Mouse (Mus musculus): ENCODE results near the gene Rap1gap. TPM values are rescaled to one million over a fixed set of nuclear protein-coding genes. Genes with fewer than 3 reads are reported as not detected.

Rap1gap gene
- polyA plus RNA-seq, 1 experiment from 2014 or later: 80.7 TPM

DNA sequence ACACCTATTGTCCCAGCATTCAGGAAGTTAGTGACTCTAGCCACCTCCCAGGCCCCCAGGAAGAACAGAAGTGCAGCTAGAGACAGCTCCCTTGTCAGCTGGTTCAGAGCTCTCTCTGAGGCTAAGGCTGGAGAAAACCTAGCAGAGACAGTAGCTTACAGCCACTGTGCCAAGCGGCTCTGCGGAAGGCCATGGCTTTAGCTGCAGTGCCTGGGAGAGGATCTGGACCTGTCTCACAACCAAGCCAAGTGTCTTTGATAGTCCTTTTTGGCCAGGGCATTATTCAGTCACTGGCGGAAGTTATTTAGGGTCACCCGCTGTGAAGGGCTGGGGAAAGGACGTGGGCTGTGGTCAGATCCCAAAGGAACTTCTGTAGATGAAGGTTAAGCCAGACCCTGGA lies 103.9 kb downstream of the Rap1gap start:
- H3K9me3 ChIP-seq (ENCODE audit: control insufficient read depth, low read length): no peaks in the 10 kb centered on the region
- ATAC-seq (ENCODE audit: low FRiP score) (no peak), DNase-seq (ENCODE audit: low spot score) (no peak)
- no peaks in the 10 kb centered on the region for H3K27me3 ChIP-seq (ENCODE audit: control insufficient read depth, insufficient read depth, low read length)
- no peaks in the 10 kb centered on the region for H3K36me3 ChIP-seq (replicated peaks; ENCODE audit: control insufficient read depth, insufficient read depth)
- H3K4me2 ChIP-seq (replicated peaks): no peak overlapping the region
- H3K4me1 ChIP-seq (replicated peaks; ENCODE audit: control insufficient read depth, insufficient read depth, low read length): peaks cover 7% of the 10 kb centered on the region
- no peak overlapping the region for H3K9ac ChIP-seq
- 74% methylated on average over 5 of the region's 5 CpGs for WGBS
- H3K27ac ChIP-seq: no peak overlapping the region
- no peak overlapping the region for H3K4me3 ChIP-seq (replicated peaks; ENCODE audit: low read length)

DNA sequence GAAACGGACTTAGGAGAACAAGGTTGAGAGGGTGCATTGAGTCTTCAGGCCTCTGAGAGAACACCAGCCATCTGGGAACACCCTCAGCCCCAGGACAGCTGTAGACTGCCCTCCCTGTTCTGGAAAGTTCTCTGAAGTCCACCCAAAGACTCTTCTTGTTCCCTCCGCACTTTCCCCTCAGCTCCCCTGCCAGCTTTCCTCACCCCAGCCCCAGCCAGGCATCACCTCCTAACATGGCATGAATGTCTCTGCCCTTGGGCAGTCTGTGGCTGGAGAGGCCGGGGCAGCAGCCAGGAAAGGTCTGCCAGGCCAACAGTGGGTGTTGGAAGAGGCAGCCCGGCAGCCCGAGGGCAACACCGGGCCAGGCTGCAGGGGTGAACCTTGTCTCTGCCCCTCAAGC lies 104.3 kb downstream of the Rap1gap start:
- no peak overlapping the region for H3K9ac ChIP-seq
- 86% methylated on average over 6 of the region's 6 CpGs for WGBS
- no peak overlapping the region for H3K27ac ChIP-seq
- H3K4me1 ChIP-seq (replicated peaks; ENCODE audit: control insufficient read depth, insufficient read depth, low read length): peaks cover 12% of the 10 kb centered on the region
- DNase-seq (ENCODE audit: low spot score) (no peak), ATAC-seq (ENCODE audit: low FRiP score) (no peak)
- H3K4me2 ChIP-seq (replicated peaks): no peak overlapping the region
- H3K27me3 ChIP-seq (ENCODE audit: control insufficient read depth, insufficient read depth, low read length): no peaks in the 10 kb centered on the region
- no peaks in the 10 kb centered on the region for H3K9me3 ChIP-seq (ENCODE audit: control insufficient read depth, low read length)
- no peaks in the 10 kb centered on the region for H3K36me3 ChIP-seq (replicated peaks; ENCODE audit: control insufficient read depth, insufficient read depth)
- H3K4me3 ChIP-seq (replicated peaks; ENCODE audit: low read length): no peak overlapping the region

DNA sequence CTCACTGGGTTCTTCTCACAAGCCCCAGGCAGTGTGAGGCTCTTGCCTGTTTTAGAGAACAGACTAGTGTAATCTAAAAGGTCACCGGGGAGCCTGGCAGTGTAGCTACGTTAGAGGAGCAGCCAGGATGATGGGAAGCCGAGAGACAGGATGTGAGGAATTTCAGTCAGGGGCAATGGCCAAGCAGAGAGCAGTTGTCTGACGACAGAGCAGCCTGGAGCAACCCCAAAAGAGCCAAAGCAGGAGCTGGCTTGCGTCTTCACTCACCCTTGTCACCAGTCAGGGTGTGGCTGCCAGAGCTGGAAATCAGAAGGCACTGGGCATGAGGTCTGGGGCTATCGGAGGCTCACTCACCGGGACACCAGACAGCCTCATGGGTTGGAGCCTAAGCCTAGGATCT lies 105.1 kb downstream of the Rap1gap start:
- H3K36me3 ChIP-seq (replicated peaks; ENCODE audit: control insufficient read depth, insufficient read depth): no peaks in the 10 kb centered on the region
- no peak overlapping the region for H3K27ac ChIP-seq
- H3K27me3 ChIP-seq (ENCODE audit: control insufficient read depth, insufficient read depth, low read length): no peaks in the 10 kb centered on the region
- peaks cover 12% of the 10 kb centered on the region for H3K4me1 ChIP-seq (replicated peaks; ENCODE audit: control insufficient read depth, insufficient read depth, low read length)
- no peak overlapping the region for H3K4me2 ChIP-seq (replicated peaks)
- DNase-seq (ENCODE audit: low spot score) (no peak), ATAC-seq (ENCODE audit: low FRiP score) (no peak)
- H3K9ac ChIP-seq: no peak overlapping the region
- no peaks in the 10 kb centered on the region for H3K9me3 ChIP-seq (ENCODE audit: control insufficient read depth, low read length)
- no peak overlapping the region for H3K4me3 ChIP-seq (replicated peaks; ENCODE audit: low read length)
- 55% methylated on average over 7 of the region's 7 CpGs for WGBS

DNA sequence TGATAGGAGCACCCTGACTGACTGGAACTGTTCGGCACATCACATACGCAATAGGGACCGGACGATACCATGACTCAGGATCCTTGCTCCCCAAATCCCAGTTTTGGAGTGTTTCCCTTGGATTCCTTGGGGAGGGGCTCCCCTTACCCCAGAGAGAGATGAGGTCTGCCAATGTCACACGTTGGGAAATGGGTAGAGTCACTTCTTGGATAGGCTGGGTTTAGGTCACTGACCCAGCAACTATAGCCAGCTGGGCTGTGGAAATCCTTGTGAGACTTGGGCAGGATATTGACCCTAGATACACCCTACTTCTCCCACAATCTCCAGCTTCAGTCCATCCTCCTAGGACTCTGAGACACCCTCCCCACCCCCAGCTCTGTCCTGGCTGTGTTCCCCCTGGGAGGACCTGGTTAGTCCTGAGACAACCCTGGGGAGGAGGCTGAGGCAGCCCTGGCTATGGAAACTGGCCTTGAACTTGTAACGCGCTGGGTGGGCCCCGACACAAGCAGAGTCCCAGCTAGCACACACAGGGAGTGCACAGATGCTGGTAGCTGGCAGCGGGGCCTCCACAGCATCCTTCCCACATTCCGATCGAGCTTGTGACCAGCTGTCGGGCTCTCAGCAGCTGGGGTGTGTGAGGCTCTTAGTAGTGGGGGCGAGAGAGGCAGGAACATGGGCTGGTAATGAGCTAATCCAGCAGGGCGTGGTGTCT lies 106.5 kb downstream of the Rap1gap start:
- ATAC-seq (ENCODE audit: low FRiP score) (no peak), DNase-seq (ENCODE audit: low spot score) (no peak)
- no peaks in the 10 kb centered on the region for H3K36me3 ChIP-seq (replicated peaks; ENCODE audit: control insufficient read depth, insufficient read depth)
- H3K9me3 ChIP-seq (ENCODE audit: control insufficient read depth, low read length): no peaks in the 10 kb centered on the region
- no peak overlapping the region for H3K9ac ChIP-seq
- H3K27me3 ChIP-seq (ENCODE audit: control insufficient read depth, insufficient read depth, low read length): no peaks in the 10 kb centered on the region
- no peak overlapping the region for H3K27ac ChIP-seq
- WGBS: 74% methylated on average over 14 of the region's 14 CpGs
- H3K4me1 ChIP-seq (replicated peaks; ENCODE audit: control insufficient read depth, insufficient read depth, low read length): peaks cover 7% of the 10 kb centered on the region
- H3K4me3 ChIP-seq (replicated peaks; ENCODE audit: low read length): no peak overlapping the region
- no peak overlapping the region for H3K4me2 ChIP-seq (replicated peaks)

DNA sequence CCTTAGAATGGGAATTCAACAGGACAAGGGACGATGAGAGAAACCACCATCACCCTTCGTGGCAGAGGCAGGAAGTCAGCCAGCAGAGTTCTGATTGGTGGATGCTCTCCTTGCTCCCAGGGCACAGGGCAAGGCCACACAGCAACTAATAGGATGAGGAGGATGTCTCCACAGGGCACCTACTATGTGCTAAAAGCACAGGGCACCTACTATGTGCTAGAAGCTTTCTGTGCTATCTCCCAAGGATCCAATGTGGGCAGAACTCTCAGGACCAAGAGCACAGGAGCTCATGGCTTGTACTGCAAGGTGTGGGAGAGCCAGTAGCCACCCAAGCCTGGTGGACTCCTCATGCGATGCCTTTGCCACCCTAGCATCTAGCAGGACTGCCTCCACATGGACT lies 107.2 kb downstream of the Rap1gap start:
- Histone ChIP-seq H3K9me3 (ENCODE audit: control insufficient read depth, low read length) (no peaks in the 10 kb centered on the region), H3K4me2 (replicated peaks) (no peak overlapping the region), H3K9ac (no peak overlapping the region), H3K4me3 (replicated peaks; ENCODE audit: low read length) (no peak overlapping the region), H3K4me1 (replicated peaks; ENCODE audit: control insufficient read depth, insufficient read depth, low read length) (peaks cover 7% of the 10 kb centered on the region; the same call in 1 of the 2 replicates), H3K27ac (no peak overlapping the region), H3K27me3 (ENCODE audit: control insufficient read depth, insufficient read depth, low read length) (no peaks in the 10 kb centered on the region), H3K36me3 (replicated peaks; ENCODE audit: control insufficient read depth, insufficient read depth) (no peaks in the 10 kb centered on the region)
- ATAC-seq (ENCODE audit: low FRiP score) (no peak), DNase-seq (ENCODE audit: low spot score) (no peak)
- 77% methylated on average over 3 of the region's 3 CpGs for WGBS

DNA sequence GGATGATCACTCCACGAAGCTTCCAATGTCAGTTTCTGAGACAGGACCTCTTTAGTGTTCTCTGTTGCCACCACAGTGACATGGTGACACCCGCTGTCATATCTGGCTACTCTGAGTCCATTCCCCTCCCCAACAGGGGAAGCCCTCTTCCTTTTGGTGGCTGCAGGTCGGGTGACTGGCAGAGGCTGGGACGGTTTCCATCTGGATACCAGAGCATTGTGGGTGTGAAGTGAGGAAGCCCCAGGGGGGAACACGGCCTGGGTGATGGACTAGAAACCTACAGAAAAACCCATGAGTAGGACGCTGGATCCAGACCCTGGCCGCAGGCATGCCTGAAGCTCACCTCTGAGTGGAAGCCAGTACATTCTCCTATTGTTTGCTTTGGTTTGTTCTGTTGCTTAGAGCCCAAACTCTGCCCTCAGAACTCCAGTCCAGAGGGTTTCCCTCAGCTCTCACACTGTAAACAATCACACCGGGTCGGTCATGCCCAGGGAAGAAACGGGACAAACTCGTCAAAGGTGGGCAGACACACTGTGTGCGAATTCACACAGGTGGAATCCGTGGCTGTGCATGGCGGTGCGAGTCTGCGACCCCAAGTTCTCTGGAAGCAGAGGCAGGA lies 108.0 kb downstream of the Rap1gap start:
- ATAC-seq (ENCODE audit: low FRiP score) (no peak), DNase-seq (ENCODE audit: low spot score) (no peak)
- no peaks in the 10 kb centered on the region for H3K36me3 ChIP-seq (replicated peaks; ENCODE audit: control insufficient read depth, insufficient read depth)
- no peaks in the 10 kb centered on the region for H3K27me3 ChIP-seq (ENCODE audit: control insufficient read depth, insufficient read depth, low read length)
- no peak overlapping the region for H3K4me2 ChIP-seq (replicated peaks)
- no peak overlapping the region for H3K27ac ChIP-seq
- 89% methylated on average over 16 of the region's 16 CpGs for whole genome bisulfite sequencing
- H3K4me1 ChIP-seq (replicated peaks; ENCODE audit: control insufficient read depth, insufficient read depth, low read length): peaks cover 7% of the 10 kb centered on the region; the same call in 1 of the 2 replicates
- no peaks in the 10 kb centered on the region for H3K9me3 ChIP-seq (ENCODE audit: control insufficient read depth, low read length)
- no peak overlapping the region for H3K4me3 ChIP-seq (replicated peaks; ENCODE audit: low read length)
- H3K9ac ChIP-seq: no peak overlapping the region

DNA sequence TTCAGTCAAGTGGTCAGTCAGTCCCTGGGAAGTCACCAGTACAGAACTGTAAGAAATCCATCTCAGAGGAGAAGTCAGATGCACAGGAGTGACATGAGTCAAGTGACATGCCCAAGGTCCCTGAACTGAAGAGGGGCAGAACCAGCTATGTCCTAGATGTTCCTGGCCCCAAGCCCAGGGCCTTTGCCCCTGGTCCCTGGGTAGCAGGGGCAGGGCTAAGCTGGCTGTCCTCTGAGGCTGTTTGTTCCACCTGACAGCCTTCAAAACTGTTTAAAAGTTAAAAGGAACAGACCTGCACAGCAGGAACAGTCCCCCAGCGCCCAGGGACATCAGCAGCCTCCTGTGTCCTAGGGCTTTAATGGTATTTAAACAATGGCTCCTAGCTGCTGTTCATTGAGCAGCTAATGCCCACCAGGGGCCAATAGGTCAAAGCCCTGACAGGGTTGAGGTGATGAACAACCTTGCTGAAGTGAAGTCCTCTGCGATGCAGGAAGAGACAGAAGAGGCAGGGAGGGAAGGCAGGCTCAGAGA lies 108.9 kb downstream of the Rap1gap start:
- peaks cover 7% of the 10 kb centered on the region; the same call in 1 of the 2 replicates for H3K4me1 ChIP-seq (replicated peaks; ENCODE audit: control insufficient read depth, insufficient read depth, low read length)
- no peak overlapping the region for H3K4me2 ChIP-seq (replicated peaks)
- no peaks in the 10 kb centered on the region for H3K9me3 ChIP-seq (ENCODE audit: control insufficient read depth, low read length)
- H3K27me3 ChIP-seq (ENCODE audit: control insufficient read depth, insufficient read depth, low read length): no peaks in the 10 kb centered on the region
- 6% methylated on average over 2 of the region's 2 CpGs for WGBS
- no peak overlapping the region for H3K4me3 ChIP-seq (replicated peaks; ENCODE audit: low read length)
- ATAC-seq (ENCODE audit: low FRiP score): no peak
- H3K9ac ChIP-seq: no peak overlapping the region
- H3K27ac ChIP-seq: no peak overlapping the region
- H3K36me3 ChIP-seq (replicated peaks; ENCODE audit: control insufficient read depth, insufficient read depth): no peaks in the 10 kb centered on the region
- no peak for DNase-seq (ENCODE audit: low spot score)

DNA sequence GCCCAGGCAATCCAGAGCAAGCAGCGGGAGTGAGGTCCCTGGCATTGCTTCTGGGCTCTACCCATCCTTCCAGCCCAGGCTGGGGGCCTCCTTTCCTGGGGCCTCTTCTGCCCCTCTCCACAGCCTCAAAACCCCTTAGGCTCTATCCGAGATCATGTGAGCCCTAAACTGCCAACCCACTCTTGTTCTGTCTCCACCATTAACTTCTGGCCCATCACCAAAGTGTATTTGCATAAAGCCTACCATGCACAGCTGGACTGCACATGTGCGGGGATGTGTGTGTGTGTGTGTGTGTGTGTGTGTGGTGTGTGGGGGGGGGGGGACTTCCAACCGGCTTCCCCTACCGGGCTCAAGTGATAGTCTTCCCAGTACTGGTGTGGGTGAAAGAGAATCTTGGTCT lies 109.5 kb downstream of the Rap1gap start:
- ATAC-seq (ENCODE audit: low FRiP score) (peak; percentile 11; the same call in 1 of the 2 replicates), DNase-seq (ENCODE audit: low spot score) (no peak)
- no peaks in the 10 kb centered on the region for H3K27me3 ChIP-seq (ENCODE audit: control insufficient read depth, insufficient read depth, low read length)
- no peaks in the 10 kb centered on the region for H3K36me3 ChIP-seq (replicated peaks; ENCODE audit: control insufficient read depth, insufficient read depth)
- no peak overlapping the region for H3K4me2 ChIP-seq (replicated peaks)
- H3K4me1 ChIP-seq (replicated peaks; ENCODE audit: control insufficient read depth, insufficient read depth, low read length): peaks cover 7% of the 10 kb centered on the region; the same call in 1 of the 2 replicates
- no peak overlapping the region for H3K27ac ChIP-seq
- 52% methylated on average over 5 of the region's 5 CpGs for WGBS
- no peak overlapping the region for H3K4me3 ChIP-seq (replicated peaks; ENCODE audit: low read length)
- H3K9me3 ChIP-seq (ENCODE audit: control insufficient read depth, low read length): no peaks in the 10 kb centered on the region
- H3K9ac ChIP-seq: no peak overlapping the region

DNA sequence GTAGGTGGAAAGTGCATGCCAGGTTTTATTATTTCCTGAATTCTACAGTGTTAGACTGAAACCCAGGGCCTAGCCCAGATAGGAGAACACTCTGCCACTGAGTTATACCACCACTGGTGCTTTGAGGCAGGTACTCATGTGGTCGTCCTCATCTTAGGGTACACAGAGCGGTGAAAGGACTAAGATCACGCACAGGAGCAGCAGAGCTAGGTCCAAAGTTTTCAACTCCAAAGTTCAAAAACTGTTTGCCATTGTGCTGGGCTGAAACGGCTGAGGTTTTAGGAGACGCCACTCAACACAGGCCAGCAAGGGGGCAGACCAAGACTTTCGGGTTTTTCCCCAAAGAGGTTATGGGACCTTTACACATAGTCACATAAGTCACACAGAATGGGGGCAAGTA lies 110.0 kb downstream of the Rap1gap start:
- ATAC-seq (ENCODE audit: low FRiP score) (no peak), DNase-seq (ENCODE audit: low spot score) (no peak)
- no peaks in the 10 kb centered on the region for H3K9me3 ChIP-seq (ENCODE audit: control insufficient read depth, low read length)
- H3K27ac ChIP-seq: no peak overlapping the region
- H3K27me3 ChIP-seq (ENCODE audit: control insufficient read depth, insufficient read depth, low read length): no peaks in the 10 kb centered on the region
- H3K36me3 ChIP-seq (replicated peaks; ENCODE audit: control insufficient read depth, insufficient read depth): no peaks in the 10 kb centered on the region
- H3K4me2 ChIP-seq (replicated peaks): no peak overlapping the region
- no peak overlapping the region for H3K9ac ChIP-seq
- H3K4me1 ChIP-seq (replicated peaks; ENCODE audit: control insufficient read depth, insufficient read depth, low read length): peaks cover 7% of the 10 kb centered on the region; the same call in 1 of the 2 replicates
- WGBS: 90% methylated on average over 6 of the region's 6 CpGs
- no peak overlapping the region for H3K4me3 ChIP-seq (replicated peaks; ENCODE audit: low read length)

All from hindbrain, embryonic 14.5 days (tissue).